Mouse (Mus musculus) E14TG2a.4 (cell line): ENCODE data around the gene Slc6a16.

Source experiments
- CTCF ChIP-seq: conservative IDR thresholded peaks from 2 replicates; pipeline ENCODE4 v1.5.1; 2014; ENCODE audit warnings: low read length
- POU5F1 ChIP-seq: IDR thresholded peaks from 2 replicates; pipeline ENCODE4 v1.6.1; 2014; ENCODE audit warnings: low read length, borderline replicate concordance

DNA sequence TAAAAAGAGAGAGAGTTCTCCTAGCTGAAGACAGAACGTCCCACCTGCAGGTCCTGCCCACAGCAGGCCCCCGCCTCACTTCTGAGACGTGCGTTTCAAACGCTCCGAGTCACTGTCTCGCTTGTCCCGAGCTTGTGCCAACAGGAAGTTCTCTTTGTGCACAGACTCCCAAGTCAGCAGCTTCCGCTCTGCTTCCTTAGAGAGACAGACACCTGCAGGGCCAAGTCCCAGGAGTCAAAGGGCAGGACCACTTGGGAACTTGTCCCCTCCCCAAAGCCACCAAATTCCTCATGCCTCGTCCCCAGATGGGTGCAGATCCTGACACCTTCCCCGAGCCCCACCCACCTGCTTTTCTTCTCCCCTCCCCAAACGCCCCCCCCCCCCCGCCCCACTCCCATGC lies 64.0 kb downstream of the Slc6a16 start:
- TF ChIP-seq CTCF, result no peak
- TF ChIP-seq POU5F1, result no peak
